Mouse (Mus musculus) spleen, postnatal 0 days (tissue): ENCODE measurements around the gene Kcnf1. TPM values are rescaled to one million over a fixed set of nuclear protein-coding genes. Genes with fewer than 3 reads are reported as not detected.

Source experiments
- polyA plus RNA-seq: library from polyadenylated mRNA; unstranded; fragments of >200 nt; fragmentation: Nextera tagmentation; extraction: Ambion mirVana; gene quantifications from 2 replicates; pipeline ENCODE4 v1.2.1, GENCODE M21; 2015

The Kcnf1 gene
- polyA plus RNA-seq: 0.07 and 0.13 TPM in 2 replicates

DNA sequence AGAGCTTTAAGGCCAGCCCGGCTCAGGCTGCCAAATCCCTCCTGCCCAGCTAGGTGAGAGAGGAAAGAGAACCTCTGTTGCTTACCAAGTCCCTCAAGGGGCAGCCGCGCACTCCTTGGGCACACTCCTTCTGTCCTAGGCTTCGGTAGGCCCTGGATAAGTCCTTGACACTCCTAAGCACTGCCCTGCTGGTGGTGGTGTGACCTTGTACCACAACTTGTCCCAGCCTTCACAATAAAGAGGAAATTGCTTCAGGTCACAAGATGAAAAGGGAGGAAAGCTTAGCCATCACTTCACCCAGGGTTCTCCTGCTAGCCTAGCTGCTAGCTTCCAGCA, at the start of gene Kcnf1:
Gene Kcnf1, minus strand, starts transcription at position 132 of the 336 bp plus-strand sequence.

Other genes starting within 250 kb of the Kcnf1 start
- 16.2 and 19.6 TPM in 2 replicates for gene Pqlc3, start 176.5 kb downstream of the Kcnf1 start, polyA plus RNA-seq
- gene 2410004P03Rik, start 165.2 kb downstream of the Kcnf1 start, polyA plus RNA-seq: 0.48 and 0.79 TPM in 2 replicates
- 121 and 141 TPM in 2 replicates for gene Pdia6, start 89.7 kb upstream of the Kcnf1 start, polyA plus RNA-seq
- 0.18 TPM in 1 of 2 replicates, not detected in the other for gene Atp6v1c2, start 152.5 kb upstream of the Kcnf1 start, polyA plus RNA-seq
- 11.1 and 11.8 TPM in 2 replicates for gene Nol10, start 171.6 kb upstream of the Kcnf1 start, polyA plus RNA-seq